Mouse (Mus musculus): ENCODE measurements around the gene Scn3b.

Gene Scn3b

GRCm38 (mm10) chr9:40269880-40270279, 863 bp downstream of the Scn3b start:
- no peak for DNase-seq

GRCm38 (mm10) chr9:40271075-40271474, 2.1 kb downstream of the Scn3b start:
- DNase-seq, result no peak

GRCm38 (mm10) chr9:40272822-40273221, 3.8 kb downstream of the Scn3b start:
- no peak for DNase-seq

- no peak for DNase-seq
Observed at GRCm38 (mm10) chr9:40275904-40276303, 6.9 kb downstream of the Scn3b start.

GRCm38 (mm10) chr9:40277671-40278070, 8.7 kb downstream of the Scn3b start:
- DNase-seq, result no peak

GRCm38 (mm10) chr9:40279438-40279837, 10.4 kb downstream of the Scn3b start:
- no peak for DNase-seq

- DNase-seq, result no peak
Observed at GRCm38 (mm10) chr9:40282968-40283367, 14.0 kb downstream of the Scn3b start.

GRCm38 (mm10) chr9:40292475-40292874, 23.5 kb downstream of the Scn3b start:
- no peak for DNase-seq

GRCm38 (mm10) chr9:40293286-40293685, 24.3 kb downstream of the Scn3b start:
- no peak for DNase-seq

- DNase-seq, result no peak
Observed at GRCm38 (mm10) chr9:40293740-40294139, 24.7 kb downstream of the Scn3b start.

- no peak for DNase-seq
Observed at GRCm38 (mm10) chr9:40294210-40294609, 25.2 kb downstream of the Scn3b start.

GRCm38 (mm10) chr9:40294866-40295265, 25.8 kb downstream of the Scn3b start:
- DNase-seq, result no peak

- no peak for DNase-seq
Observed at GRCm38 (mm10) chr9:40296251-40296650, 27.2 kb downstream of the Scn3b start.

- DNase-seq, result no peak
Observed at GRCm38 (mm10) chr9:40297969-40298368, 29.0 kb downstream of the Scn3b start.

- DNase-seq, result no peak
Observed at GRCm38 (mm10) chr9:40299323-40299722, 30.3 kb downstream of the Scn3b start.

- no peak for DNase-seq
Observed at GRCm38 (mm10) chr9:40300018-40300989, 31.3 kb downstream of the Scn3b start.

- DNase-seq, result no peak
Observed at GRCm38 (mm10) chr9:40301475-40301874, 32.5 kb downstream of the Scn3b start.

- no peak for DNase-seq
Observed at GRCm38 (mm10) chr9:40302375-40302774, 33.4 kb downstream of the Scn3b start.

GRCm38 (mm10) chr9:40304243-40304642, 35.2 kb downstream of the Scn3b start:
- DNase-seq, result no peak

GRCm38 (mm10) chr9:40307311-40307710, 38.3 kb downstream of the Scn3b start:
- DNase-seq, result no peak

- no peak for DNase-seq
Observed at GRCm38 (mm10) chr9:40309876-40310275, 40.9 kb downstream of the Scn3b start.

GRCm38 (mm10) chr9:40311813-40312212, 42.8 kb downstream of the Scn3b start:
- no peak for DNase-seq

GRCm38 (mm10) chr9:40316865-40317660, 48.0 kb downstream of the Scn3b start:
- no peak for DNase-seq

GRCm38 (mm10) chr9:40317735-40318134, 48.7 kb downstream of the Scn3b start:
- no peak for DNase-seq

Measured in spleen, adult 18-20 months (tissue).